Mouse (Mus musculus): ENCODE measurements around the gene Dgcr6. TPM values are rescaled to one million over a fixed set of nuclear protein-coding genes. Genes with fewer than 3 reads are reported as not detected.

The Dgcr6 gene
- polyA plus RNA-seq, 1 experiment from 2014 or later = 97.3 TPM

DNA sequence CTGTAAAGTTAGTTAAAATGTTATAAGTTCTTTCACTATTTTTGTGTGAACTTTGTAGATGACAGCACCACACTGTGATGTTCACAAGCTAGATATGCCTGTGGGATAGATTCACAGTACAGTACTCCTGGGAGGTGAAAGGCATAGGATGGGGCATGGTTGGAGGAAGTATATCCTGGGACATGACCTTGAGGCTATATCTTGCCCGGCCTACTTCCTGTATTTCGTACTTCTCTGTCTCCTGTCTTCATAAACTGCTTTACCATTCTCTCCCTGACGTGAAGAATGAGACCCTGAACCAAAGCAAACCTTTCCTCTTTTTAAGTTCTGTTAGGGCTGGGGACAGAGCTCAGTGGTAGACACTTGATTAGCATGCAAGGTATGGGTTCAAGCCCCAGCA lies 65.6 kb downstream of the Dgcr6 start:
- H3K9me3 ChIP-seq (ENCODE audit: low read depth, low read length) = no peaks in the 10 kb centered on the region
- no peaks in the 10 kb centered on the region for H3K36me3 ChIP-seq (ENCODE audit: insufficient read depth)
- no peak overlapping the region for H3K4me2 ChIP-seq
- H3K4me1 ChIP-seq (ENCODE audit: insufficient read depth) = no peaks in the 10 kb centered on the region
- WGBS = 59% methylated on average over 3 of the region's 3 CpGs
- H3K27ac ChIP-seq (ENCODE audit: low read depth) = no peak overlapping the region
- TF ChIP-seq CTCF (IDR thresholded peaks at IDR 0.05; ENCODE audit: low read depth) = no peak
- DNase-seq (no peak), ATAC-seq (ENCODE audit: insufficient read depth) (no peak)
- H3K4me3 ChIP-seq (ENCODE audit: low read depth, low read length) = no peak overlapping the region
- H3K9ac ChIP-seq = no peak overlapping the region
- no peaks in the 10 kb centered on the region for H3K27me3 ChIP-seq (ENCODE audit: insufficient read depth, low read length)

- ATAC-seq (ENCODE audit: insufficient read depth) = no peak; the same call in 1 of the 2 replicates
Observed at GRCm38 (mm10) chr16:18119031-18119730, 66.5 kb downstream of the Dgcr6 start.

More at GRCm38 (mm10) chr16:18119031-18119730, 66.5 kb downstream of the Dgcr6 start:
- Histone ChIP-seq H3K9me3 (ENCODE audit: low read depth, low read length) (no peaks in the 10 kb centered on the region), H3K36me3 (ENCODE audit: insufficient read depth) (no peaks in the 10 kb centered on the region), H3K4me1 (ENCODE audit: insufficient read depth) (no peaks in the 10 kb centered on the region), H3K4me3 (ENCODE audit: low read depth, low read length) (no peak overlapping the region), H3K9ac (no peak overlapping the region), H3K27me3 (ENCODE audit: insufficient read depth, low read length) (no peaks in the 10 kb centered on the region), H3K27ac (ENCODE audit: low read depth) (no peak overlapping the region), H3K4me2 (no peak overlapping the region)
- WGBS = 22% methylated on average over 8 of the region's 8 CpGs
- peak; percentile 73 for DNase-seq
- peak; percentile 77 for TF ChIP-seq CTCF (IDR thresholded peaks at IDR 0.05; ENCODE audit: low read depth)

Other genes starting within 250 kb of the Dgcr6 start
- 0.18 TPM in 1 of 2 replicates, not detected in the other for gene B830017H08Rik, start 219.7 kb upstream of the Dgcr6 start, polyA plus RNA-seq (2014; fragmentation: Nextera tagmentation; extraction: Ambion mirVana)
- 2.6 and 2.7 TPM in 2 replicates for gene Car15, start 214.5 kb upstream of the Dgcr6 start, polyA plus RNA-seq (2014; fragmentation: Nextera tagmentation; extraction: Ambion mirVana)
- 0.29 and 0.55 TPM in 2 replicates for gene Gm20518, start 161.2 kb upstream of the Dgcr6 start, polyA plus RNA-seq (2014; fragmentation: Nextera tagmentation; extraction: Ambion mirVana)
- gene Tssk1, start 158.6 kb upstream of the Dgcr6 start, polyA plus RNA-seq (2014; fragmentation: Nextera tagmentation; extraction: Ambion mirVana) = 0.07 and 0.09 TPM in 2 replicates
- gene Dgcr2, start 154.3 kb upstream of the Dgcr6 start, polyA plus RNA-seq (2014; fragmentation: Nextera tagmentation; extraction: Ambion mirVana) = 94.6 and 105 TPM in 2 replicates
- gene Tssk2, start 154.2 kb upstream of the Dgcr6 start, polyA plus RNA-seq (2014; fragmentation: Nextera tagmentation; extraction: Ambion mirVana) = not detected in 2 replicates
- 32.5 and 37.3 TPM in 2 replicates for gene Ess2, start 141.5 kb upstream of the Dgcr6 start, polyA plus RNA-seq (2014; fragmentation: Nextera tagmentation; extraction: Ambion mirVana)
- gene Gsc2, start 137.8 kb upstream of the Dgcr6 start, polyA plus RNA-seq (2014; fragmentation: Nextera tagmentation; extraction: Ambion mirVana) = 0.21 TPM in 1 of 2 replicates, not detected in the other
- 59.0 and 66.6 TPM in 2 replicates for gene Slc25a1, start 124.6 kb upstream of the Dgcr6 start, polyA plus RNA-seq (2014; fragmentation: Nextera tagmentation; extraction: Ambion mirVana)
- gene Vpreb2, start 72.4 kb upstream of the Dgcr6 start, polyA plus RNA-seq (2014; fragmentation: Nextera tagmentation; extraction: Ambion mirVana) = not detected in 2 replicates
- 14.8 and 17.5 TPM in 2 replicates for gene Prodh, start 37.3 kb downstream of the Dgcr6 start, polyA plus RNA-seq (2014; fragmentation: Nextera tagmentation; extraction: Ambion mirVana)
- gene Rtn4r, start 74.8 kb downstream of the Dgcr6 start, polyA plus RNA-seq (2014; fragmentation: Nextera tagmentation; extraction: Ambion mirVana) = 1.3 and 1.7 TPM in 2 replicates
- gene Ccdc188, start 165.0 kb downstream of the Dgcr6 start, polyA plus RNA-seq (2014; fragmentation: Nextera tagmentation; extraction: Ambion mirVana) = not detected in 2 replicates
- gene Zdhhc8, start 182.3 kb downstream of the Dgcr6 start, polyA plus RNA-seq (2014; fragmentation: Nextera tagmentation; extraction: Ambion mirVana) = 22.0 and 23.8 TPM in 2 replicates
- gene Trmt2a, start 195.8 kb downstream of the Dgcr6 start, polyA plus RNA-seq (2014; fragmentation: Nextera tagmentation; extraction: Ambion mirVana) = 74.1 and 81.3 TPM in 2 replicates
- gene Ranbp1, start 195.9 kb downstream of the Dgcr6 start, polyA plus RNA-seq (2014; fragmentation: Nextera tagmentation; extraction: Ambion mirVana) = 776 and 804 TPM in 2 replicates
- 1.5 and 2.5 TPM in 2 replicates for gene Gm49776, start 205.5 kb downstream of the Dgcr6 start, polyA plus RNA-seq (2014; fragmentation: Nextera tagmentation; extraction: Ambion mirVana)
- 42.2 and 44.4 TPM in 2 replicates for gene Dgcr8, start 236.4 kb downstream of the Dgcr6 start, polyA plus RNA-seq (2014; fragmentation: Nextera tagmentation; extraction: Ambion mirVana)

Measured in lung, embryonic 14.5 days (tissue).